Mouse (Mus musculus) heart, embryonic 14.5 days (tissue): ENCODE data around the gene Nacc2. TPM values are rescaled to one million over a fixed set of nuclear protein-coding genes. Genes with fewer than 3 reads are reported as not detected.

Experiments
- ATAC-seq: fragments of 200-750 bp; cut with Nextera tagmentation; 2 replicates; pipeline ENCODE4 v1.8.0; 2017; ENCODE audit warnings: low read depth, moderate TSS enrichment; ENCODE audit not compliant: insufficient number of reproducible peaks, insufficient read depth, low FRiP score
- H3K27ac ChIP-seq, 2 experiments: fragments of 200-500 bp in 1 of 2; fragments of 300-500 bp in 1 of 2; sonication (generic) in 1 of 2; replicated peaks in 1 of 2; 2 replicates each; pipeline ENCODE4 v1.5.1; 2012 to 2014; ENCODE audit warnings: low read depth in 2 of 2, low read length in 2 of 2, control low read depth in 1 of 2, mild to moderate bottlenecking in 1 of 2, mixed read lengths in 1 of 2; ENCODE audit not compliant: control insufficient read depth in 1 of 2, insufficient read depth in 1 of 2
- H3K27me3 ChIP-seq: fragments of 300-500 bp; sonication (generic); 2 replicates; pipeline ENCODE4 v1.6.1; 2014; ENCODE audit warnings: mild to moderate bottlenecking, low read length, control low read depth; ENCODE audit not compliant: control insufficient read depth, insufficient read depth
- H3K36me3 ChIP-seq: fragments of 300-500 bp; sonication (generic); 2 replicates; pipeline ENCODE4 v1.6.1; 2014; ENCODE audit warnings: mild to moderate bottlenecking, control low read depth, low read length, mixed read lengths; ENCODE audit not compliant: control insufficient read depth, insufficient read depth
- H3K4me1 ChIP-seq, 2 experiments: fragments of 200-500 bp in 1 of 2; fragments of 300-500 bp in 1 of 2; sonication (generic) in 1 of 2; 2 replicates each; pipeline ENCODE4 v1.6.1; 2012 to 2014; ENCODE audit warnings: low read length in 2 of 2, control low read depth in 1 of 2, mixed read lengths in 1 of 2; ENCODE audit not compliant: control insufficient read depth in 2 of 2, insufficient read depth in 2 of 2
- H3K4me2 ChIP-seq: fragments of 300-500 bp; sonication (generic); 2 replicates; pipeline ENCODE4 v1.6.1; 2014; ENCODE audit warnings: mild to moderate bottlenecking, low read length
- H3K4me3 ChIP-seq, 2 experiments: fragments of 200-500 bp in 1 of 2; fragments of 300-500 bp in 1 of 2; sonication (generic) in 1 of 2; 2 replicates each; pipeline ENCODE4 v1.5.1; 2012 to 2014; ENCODE audit warnings: low read length in 2 of 2, mild to moderate bottlenecking in 2 of 2, control low read depth in 1 of 2, low read depth in 1 of 2, moderate library complexity in 1 of 2; ENCODE audit not compliant: control insufficient read depth in 1 of 2, insufficient read depth in 1 of 2
- H3K9ac ChIP-seq: fragments of 300-500 bp; sonication (generic); 2 replicates; pipeline ENCODE4 v1.6.1; 2014; ENCODE audit warnings: mild to moderate bottlenecking, low read length
- H3K9me3 ChIP-seq: fragments of 300-500 bp; sonication (generic); 2 replicates; pipeline ENCODE4 v1.6.1; 2016; ENCODE audit warnings: low read length, control low read depth; ENCODE audit not compliant: control insufficient read depth
- WGBS: fragments of 180-500 bp; shearing (Covaris S2); extraction: QIAGEN DNeasy Blood & Tissue Kit; methylation state at CpG from one replicate; pipeline ENCODE4 v1.1.7; 2014; 5-methylcytosine and 5-hydroxymethylcytosine counted together
- polyA plus RNA-seq: library from polyadenylated mRNA; unstranded; fragments of >200 nt; fragmentation: Nextera tagmentation; extraction: Ambion mirVana; gene quantifications from 2 replicates; pipeline ENCODE4 v1.2.1, GENCODE M21; 2014

Gene Nacc2
- polyA plus RNA-seq, 1 experiment from 2014 or later: 6.9 TPM

GRCm38 (mm10) chr2:26017326-26017725 lies 105.7 kb downstream of the Nacc2 start:
- H3K27ac ChIP-seq: no peak overlapping the region
- H3K4me1 ChIP-seq: peaks cover 11 to 29% of the 10 kb centered on the region in 2 experiments
- no peak overlapping the region for H3K4me2 ChIP-seq
- H3K27me3 ChIP-seq: no peaks in the 10 kb centered on the region
- H3K9me3 ChIP-seq: no peaks in the 10 kb centered on the region
- WGBS: 57% methylated on average over 4 of the region's 4 CpGs
- ATAC-seq: no peak
- H3K9ac ChIP-seq: no peak overlapping the region
- H3K36me3 ChIP-seq: peaks cover 56% of the 10 kb centered on the region
- no peak overlapping the region for H3K4me3 ChIP-seq

- Histone ChIP-seq H3K4me2 (no peak overlapping the region), H3K4me3 (no peak overlapping the region), H3K9ac (no peak overlapping the region), H3K27me3 (no peaks in the 10 kb centered on the region), H3K27ac (no peak overlapping the region), H3K9me3 (no peaks in the 10 kb centered on the region), H3K4me1 (peaks cover 2 to 9% of the 10 kb centered on the region in 2 experiments; a peak in 1 of 4 replicates), H3K36me3 (peaks cover 92% of the 10 kb centered on the region)
- 86% methylated on average over 3 of the region's 3 CpGs for WGBS
- ATAC-seq: no peak
Observed at GRCm38 (mm10) chr2:26013674-26014073, 109.3 kb downstream of the Nacc2 start.

GRCm38 (mm10) chr2:26011420-26011819 lies 111.6 kb downstream of the Nacc2 start:
- 89% methylated on average over 1 of the region's 1 CpGs for WGBS

More at GRCm38 (mm10) chr2:26011420-26011819, 111.6 kb downstream of the Nacc2 start:
- no peak overlapping the region for H3K27ac ChIP-seq
- no peaks in the 10 kb centered on the region for H3K27me3 ChIP-seq
- no peak overlapping the region for H3K9ac ChIP-seq
- H3K4me1 ChIP-seq: no peaks in the 10 kb centered on the region
- no peak overlapping the region for H3K4me3 ChIP-seq
- no peaks in the 10 kb centered on the region for H3K9me3 ChIP-seq
- ATAC-seq: no peak
- H3K36me3 ChIP-seq: peaks cover 100% of the 10 kb centered on the region
- no peak overlapping the region for H3K4me2 ChIP-seq

Other genes with a start within 250 kb of the Nacc2 start
- 15.5 and 18.6 TPM in 2 replicates for gene Camsap1, start 139.9 kb downstream of the Nacc2 start, polyA plus RNA-seq
- 113 and 114 TPM in 2 replicates for gene Ubac1, start 101.5 kb downstream of the Nacc2 start, polyA plus RNA-seq
- gene Lhx3, start 85.1 kb upstream of the Nacc2 start, polyA plus RNA-seq: 0.09 TPM in 1 of 2 replicates, not detected in the other
- 10.4 and 11.8 TPM in 2 replicates for gene Qsox2, start 114.3 kb upstream of the Nacc2 start, polyA plus RNA-seq
- gene Ccdc187, start 171.3 kb upstream of the Nacc2 start, polyA plus RNA-seq: 0.16 and 0.24 TPM in 2 replicates
- 36.5 and 36.9 TPM in 2 replicates for gene Gpsm1, start 192.3 kb upstream of the Nacc2 start, polyA plus RNA-seq
- 27.5 and 30.8 TPM in 2 replicates for gene Dnlz, start 228.9 kb upstream of the Nacc2 start, polyA plus RNA-seq
- gene Card9, start 237.7 kb upstream of the Nacc2 start, polyA plus RNA-seq: 0.57 and 0.61 TPM in 2 replicates